Mouse (Mus musculus) embryonic facial prominence, embryonic 10.5 days (tissue): ENCODE data around the gene Fndc1. TPM values are rescaled to one million over a fixed set of nuclear protein-coding genes. Genes with fewer than 3 reads are reported as not detected.

Experiments used
- DNase-seq: peaks from one replicate; pipeline ENCODE4 v3.0.0-alpha.2; 2017; ENCODE audit warnings: low spot score
- H3K27ac ChIP-seq: fragments of 300-500 bp; sonication (generic); replicated peaks from 2 replicates; pipeline ENCODE4 v1.5.1; 2016; ENCODE audit warnings: mild to moderate bottlenecking
- H3K27me3 ChIP-seq: fragments of 300-500 bp; sonication (generic); replicated peaks from 2 replicates; pipeline ENCODE4 v1.6.1; 2016; ENCODE audit warnings: low read depth, mild to moderate bottlenecking; ENCODE audit not compliant: poor library complexity, severe bottlenecking
- H3K36me3 ChIP-seq: fragments of 300-500 bp; sonication (generic); replicated peaks from 2 replicates; pipeline ENCODE4 v1.6.1; 2016; ENCODE audit warnings: mild to moderate bottlenecking, moderate library complexity
- H3K4me1 ChIP-seq: fragments of 300-500 bp; sonication (generic); 2 replicates; pipeline ENCODE4 v1.6.1; 2016
- H3K4me3 ChIP-seq: fragments of 300-500 bp; sonication (generic); 2 replicates; pipeline ENCODE4 v1.5.1; 2016; ENCODE audit warnings: mild to moderate bottlenecking, moderate library complexity
- H3K9me3 ChIP-seq: fragments of 300-500 bp; sonication (generic); 2 replicates; pipeline ENCODE4 v1.6.1; 2016; ENCODE audit warnings: mild to moderate bottlenecking
- WGBS: fragments of 180-500 bp; shearing (Covaris S2); methylation state at CpG from one replicate; pipeline ENCODE4 v1.1.7; 2016; 5-methylcytosine and 5-hydroxymethylcytosine counted together
- microRNA-seq: library from miRNA; unstranded; fragments of <30 nt; microRNA quantifications from one replicate; pipeline ENCODE4, GENCODE M21; 2017
- polyA plus RNA-seq: library from polyadenylated mRNA; unstranded; fragments of >200 nt; fragmentation: Nextera tagmentation; extraction: Ambion mirVana; gene quantifications from 2 replicates; pipeline ENCODE4 v1.2.1, GENCODE M21; 2016

Gene Fndc1
- polyA plus RNA-seq, 1 experiment from 2014 or later = 1.3 TPM

DNA sequence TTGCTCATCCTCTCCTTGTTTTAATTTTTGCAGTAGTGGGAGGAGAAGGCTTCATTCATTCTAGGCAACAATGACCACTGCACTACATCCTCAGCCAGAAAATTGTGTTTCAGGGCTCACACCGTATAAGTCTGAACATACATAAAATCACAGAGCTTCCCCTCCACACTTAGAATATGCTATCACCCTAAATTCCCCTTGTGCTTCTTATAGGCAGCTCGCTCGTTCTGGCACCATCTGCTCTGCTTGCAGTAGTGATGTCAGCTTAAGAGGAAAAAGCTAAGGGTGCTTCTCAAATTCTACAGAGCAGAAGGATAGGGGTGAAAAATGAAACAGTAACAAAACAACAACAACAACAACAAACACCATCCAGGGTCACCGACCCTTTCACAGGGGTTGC lies 82.1 kb downstream of the Fndc1 start:
- Histone ChIP-seq H3K4me1 (no peaks in the 10 kb centered on the region), H3K36me3 (no peaks in the 10 kb centered on the region), H3K27ac (no peak overlapping the region), H3K9me3 (no peaks in the 10 kb centered on the region), H3K4me3 (no peak overlapping the region), H3K27me3 (no peaks in the 10 kb centered on the region)
- no peak for DNase-seq
- WGBS = 90% methylated on average over 4 of the region's 4 CpGs

DNA sequence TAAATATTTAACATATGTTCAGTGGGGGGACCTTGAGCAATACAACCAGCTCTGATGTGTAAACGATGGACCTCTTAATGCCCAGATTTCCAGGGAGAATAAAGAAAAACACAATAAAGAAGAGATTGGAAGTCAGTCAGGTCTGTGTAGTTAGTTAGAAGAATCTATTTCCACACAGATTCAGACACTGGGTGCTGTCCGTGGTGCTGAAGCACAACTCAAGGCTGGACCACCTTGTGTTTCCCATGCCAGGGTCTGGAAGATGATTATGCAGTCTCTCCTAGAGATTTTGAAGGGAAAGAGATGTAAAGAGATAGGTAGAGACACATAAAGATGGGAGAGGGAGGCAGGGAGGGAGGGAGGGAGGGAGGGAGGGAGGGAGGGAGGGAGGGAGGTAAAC lies 86.1 kb downstream of the Fndc1 start:
- peak; percentile 81 for DNase-seq
- Histone ChIP-seq H3K9me3 (no peaks in the 10 kb centered on the region), H3K4me1 (no peaks in the 10 kb centered on the region), H3K4me3 (no peak overlapping the region), H3K27ac (no peak overlapping the region), H3K27me3 (no peaks in the 10 kb centered on the region), H3K36me3 (no peaks in the 10 kb centered on the region)
- 25% methylated on average over 2 of the region's 2 CpGs for WGBS

DNA sequence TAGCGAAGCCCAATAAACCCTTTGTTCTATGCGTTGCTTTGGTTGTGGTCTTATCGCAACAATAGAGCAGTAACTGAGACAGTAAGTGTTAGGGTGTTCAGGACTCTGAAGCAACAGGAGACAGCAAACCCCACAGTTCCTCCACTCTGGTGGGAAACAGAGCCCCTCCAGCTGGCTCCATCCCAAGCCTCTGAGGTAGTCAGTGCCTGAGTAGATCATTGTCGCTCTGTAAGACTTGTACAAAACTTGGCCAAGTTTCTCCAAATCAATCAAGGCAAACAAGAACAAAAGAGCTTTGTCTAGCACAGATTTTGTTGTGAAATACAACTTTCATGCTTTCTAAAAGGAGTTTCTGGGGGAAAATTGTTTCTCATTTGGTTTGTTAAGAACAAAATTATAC lies 104.1 kb downstream of the Fndc1 start:
- no peaks in the 10 kb centered on the region for H3K27me3 ChIP-seq
- H3K9me3 ChIP-seq = no peaks in the 10 kb centered on the region
- 90% methylated on average over 4 of the region's 4 CpGs for WGBS
- no peak for DNase-seq
- no peak overlapping the region for H3K27ac ChIP-seq
- no peaks in the 10 kb centered on the region for H3K36me3 ChIP-seq
- H3K4me3 ChIP-seq = no peak overlapping the region
- peaks cover 8% of the 10 kb centered on the region; the same call in 1 of the 2 replicates for H3K4me1 ChIP-seq

DNA sequence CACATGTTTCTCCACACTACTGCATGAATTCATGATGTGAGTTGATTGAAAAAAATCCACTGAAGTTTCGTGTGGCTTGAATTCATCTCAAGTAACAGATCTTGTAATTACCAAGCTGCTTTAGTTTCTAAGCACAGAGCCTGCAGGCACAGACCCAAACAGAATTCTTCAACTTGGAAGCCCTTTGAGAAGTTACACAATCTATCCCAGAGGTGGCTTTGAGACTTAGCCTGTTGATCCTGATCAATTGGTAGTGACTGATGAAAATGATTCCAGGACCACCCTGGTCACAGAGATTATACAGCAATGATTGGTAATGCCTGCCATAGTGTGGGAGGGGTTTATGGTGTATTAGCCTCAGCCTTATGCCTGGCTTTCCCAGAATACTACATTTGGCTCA lies 108.2 kb downstream of the Fndc1 start:
- Histone ChIP-seq H3K4me3 (no peak overlapping the region), H3K4me1 (no peaks in the 10 kb centered on the region), H3K27ac (no peak overlapping the region), H3K36me3 (no peaks in the 10 kb centered on the region), H3K9me3 (no peaks in the 10 kb centered on the region), H3K27me3 (no peaks in the 10 kb centered on the region)
- 56% methylated on average over 1 of the region's 1 CpGs for whole genome bisulfite sequencing
- DNase-seq = no peak

DNA sequence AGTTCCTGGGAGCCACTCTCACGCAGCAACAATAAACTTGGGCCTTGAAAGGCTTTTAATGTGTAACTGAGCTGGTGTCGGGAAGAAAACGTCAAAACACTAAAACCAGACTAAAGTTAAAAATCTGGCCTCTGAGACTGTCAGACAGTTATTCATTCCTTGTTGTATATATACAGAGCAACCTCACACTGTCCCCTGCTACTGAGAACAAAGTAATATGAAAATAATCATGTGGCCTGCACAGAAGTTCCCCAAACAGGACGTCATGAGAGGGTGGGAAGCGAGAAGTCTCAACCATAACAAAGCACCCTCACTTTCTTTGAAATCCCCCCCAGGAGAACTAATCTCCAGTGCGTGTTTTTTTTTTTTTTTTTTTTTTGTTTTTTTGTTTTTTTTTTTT lies 109.2 kb downstream of the Fndc1 start:
- no peak overlapping the region for H3K4me3 ChIP-seq
- H3K4me1 ChIP-seq = no peaks in the 10 kb centered on the region
- no peaks in the 10 kb centered on the region for H3K36me3 ChIP-seq
- H3K27me3 ChIP-seq = no peaks in the 10 kb centered on the region
- 80% methylated on average over 6 of the region's 6 CpGs for WGBS
- H3K27ac ChIP-seq = no peak overlapping the region
- H3K9me3 ChIP-seq = no peaks in the 10 kb centered on the region
- DNase-seq = no peak

DNA sequence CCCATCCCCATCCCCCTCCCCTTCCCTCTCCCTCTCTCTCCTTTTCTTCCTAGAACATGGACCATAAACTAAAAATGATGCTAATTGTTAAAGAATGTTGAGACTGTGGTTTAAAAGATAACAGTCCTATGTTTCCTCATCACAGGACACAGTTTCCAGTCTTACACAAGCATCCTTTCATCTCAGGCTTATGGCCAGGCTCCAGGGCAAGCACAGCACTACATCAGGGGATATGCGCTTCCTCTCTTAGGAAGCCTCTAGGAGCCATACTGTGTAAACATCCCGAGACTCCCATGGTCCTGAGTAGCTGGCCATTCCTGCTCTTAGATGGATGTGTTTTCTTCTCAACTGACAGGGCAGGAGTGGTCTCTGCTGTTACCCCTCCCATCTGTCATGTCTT lies 114.1 kb downstream of the Fndc1 start:
- DNase-seq = no peak
- Histone ChIP-seq H3K4me1 (no peaks in the 10 kb centered on the region), H3K9me3 (no peaks in the 10 kb centered on the region), H3K36me3 (no peaks in the 10 kb centered on the region), H3K27ac (no peak overlapping the region), H3K4me3 (no peak overlapping the region), H3K27me3 (no peaks in the 10 kb centered on the region)
- 69% methylated on average over 2 of the region's 2 CpGs for WGBS

DNA sequence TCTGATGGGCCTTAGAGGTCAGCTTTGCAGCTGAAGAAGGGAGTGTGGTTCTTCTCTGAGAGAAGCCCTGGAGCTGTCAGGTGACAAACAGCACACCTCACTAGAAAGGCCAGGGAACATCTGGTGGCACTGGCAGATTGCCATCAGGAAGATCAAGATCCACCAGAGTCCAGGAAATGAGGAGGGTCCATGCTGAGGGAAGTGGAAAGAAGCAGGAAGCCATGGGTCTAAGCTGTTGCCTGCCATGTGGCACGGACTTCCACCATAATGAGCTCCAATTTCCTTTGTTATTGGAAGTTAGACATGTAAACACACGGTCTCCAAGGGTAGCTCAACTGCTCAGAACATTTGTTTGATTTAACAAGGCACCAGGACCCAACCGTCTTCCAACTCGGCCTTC lies 120.0 kb downstream of the Fndc1 start:
- Histone ChIP-seq H3K9me3 (no peaks in the 10 kb centered on the region), H3K4me1 (no peaks in the 10 kb centered on the region), H3K27ac (no peak overlapping the region), H3K27me3 (no peaks in the 10 kb centered on the region; the same call in 1 of the 2 replicates), H3K4me3 (no peak overlapping the region), H3K36me3 (no peaks in the 10 kb centered on the region)
- WGBS = 70% methylated on average over 4 of the region's 4 CpGs
- DNase-seq = no peak

DNA sequence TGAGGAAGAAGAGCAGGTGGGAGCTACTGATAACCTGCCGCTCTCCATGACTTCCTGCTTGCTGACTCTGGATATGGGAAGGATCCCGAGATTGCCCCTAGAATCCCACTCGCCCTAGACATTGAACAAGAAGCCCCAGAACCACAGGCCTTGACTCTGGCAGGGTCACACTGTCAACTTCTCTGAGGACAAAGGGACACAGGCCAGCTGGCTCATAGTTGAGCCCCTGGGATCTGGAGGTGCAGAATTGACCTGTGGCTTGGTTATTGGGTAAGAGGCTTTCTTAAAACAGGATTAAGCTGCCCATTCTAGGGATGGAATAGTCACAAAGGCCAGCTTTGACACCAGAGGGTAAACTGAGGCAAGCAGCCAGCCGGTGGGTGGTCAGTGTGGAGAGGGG lies 136.8 kb downstream of the Fndc1 start:
- no peak for DNase-seq
- H3K27me3 ChIP-seq = no peaks in the 10 kb centered on the region
- H3K4me1 ChIP-seq = peaks cover 4% of the 10 kb centered on the region; the same call in 1 of the 2 replicates
- H3K9me3 ChIP-seq = no peaks in the 10 kb centered on the region
- 88% methylated on average over 4 of the region's 4 CpGs for WGBS
- H3K4me3 ChIP-seq = no peak overlapping the region
- H3K36me3 ChIP-seq = no peaks in the 10 kb centered on the region
- no peak overlapping the region for H3K27ac ChIP-seq

Small RNA genes within 50 kb of the gene (microRNA-seq; reads per million reads assigned to microRNA genes)
- not detected for gene Gm25872

Other genes with a start within 250 kb of the Fndc1 start
- 0.36 and 0.37 TPM in 2 replicates for gene Tagap, start 98.7 kb upstream of the Fndc1 start, polyA plus RNA-seq
- 53.6 and 54.1 TPM in 2 replicates for gene Rsph3a, start 118.3 kb upstream of the Fndc1 start, polyA plus RNA-seq